Mouse (Mus musculus) forebrain, embryonic 16.5 days (tissue): Measurements from ENCODE around the gene Gzmm. TPM values are rescaled to one million over a fixed set of nuclear protein-coding genes. Genes with fewer than 3 reads are reported as not detected.

Source experiments
- ATAC-seq: fragments of 200-750 bp; cut with Nextera tagmentation; 2 replicates; pipeline ENCODE4 v1.8.0; 2017; ENCODE audit warnings: mild to moderate bottlenecking, moderate library complexity
- H3K27ac ChIP-seq: fragments of 300-500 bp; sonication (generic); 2 replicates; pipeline ENCODE4 v1.5.1; 2014; ENCODE audit warnings: low read length, control low read depth
- H3K27me3 ChIP-seq: fragments of 300-500 bp; sonication (generic); replicated peaks from 2 replicates; pipeline ENCODE4 v1.6.1; 2014; ENCODE audit warnings: low read length; ENCODE audit not compliant: control insufficient read depth, insufficient read depth
- H3K36me3 ChIP-seq: fragments of 300-500 bp; sonication (generic); 2 replicates; pipeline ENCODE4 v1.6.1; 2014; ENCODE audit not compliant: control insufficient read depth, insufficient read depth
- H3K4me1 ChIP-seq: fragments of 300-500 bp; sonication (generic); replicated peaks from 2 replicates; pipeline ENCODE4 v1.6.1; 2014; ENCODE audit warnings: low read length; ENCODE audit not compliant: control insufficient read depth, insufficient read depth
- H3K4me2 ChIP-seq: fragments of 300-500 bp; sonication (generic); 2 replicates; pipeline ENCODE4 v1.6.1; 2014; ENCODE audit warnings: mild to moderate bottlenecking, low read length, control low read depth
- H3K4me3 ChIP-seq: fragments of 300-500 bp; sonication (generic); replicated peaks from 2 replicates; pipeline ENCODE4 v1.5.1; 2014; ENCODE audit warnings: mild to moderate bottlenecking, low read length, control low read depth
- H3K9ac ChIP-seq: fragments of 300-500 bp; sonication (generic); replicated peaks from 2 replicates; pipeline ENCODE4 v1.6.1; 2014; ENCODE audit warnings: low read depth, low read length, control low read depth
- H3K9me3 ChIP-seq: fragments of 300-500 bp; sonication (generic); 2 replicates; pipeline ENCODE4 v1.6.1; 2016; ENCODE audit warnings: low read length; ENCODE audit not compliant: control insufficient read depth
- WGBS: fragments of 180-500 bp; shearing (Covaris S2); extraction: QIAGEN DNeasy Blood & Tissue Kit; methylation state at CpG from one replicate; pipeline ENCODE4 v1.1.7; 2014; 5-methylcytosine and 5-hydroxymethylcytosine counted together
- polyA plus RNA-seq: library from polyadenylated mRNA; unstranded; fragments of >200 nt; fragmentation: Nextera tagmentation; extraction: Ambion mirVana; gene quantifications from 2 replicates; pipeline ENCODE4 v1.2.1, GENCODE M21; 2015

Gzmm gene
- polyA plus RNA-seq, 1 experiment from 2014 or later = 1.8 TPM

- H3K4me1 ChIP-seq = peaks cover 7% of the 10 kb centered on the region
- no peak overlapping the region for H3K4me3 ChIP-seq
- H3K9me3 ChIP-seq = no peaks in the 10 kb centered on the region
- H3K27ac ChIP-seq = no peak overlapping the region
- WGBS = 61% methylated on average over 44 of the region's 44 CpGs
- H3K27me3 ChIP-seq = no peaks in the 10 kb centered on the region
- H3K9ac ChIP-seq = no peak overlapping the region
- H3K36me3 ChIP-seq = peaks cover 3% of the 10 kb centered on the region
- H3K4me2 ChIP-seq = no peak overlapping the region
- ATAC-seq = no peak
These were observed 13.3 kb upstream of the Gzmm start for GRCm38 (mm10) chr10:79675346-79676035.

GRCm38 (mm10) chr10:79680606-79681495 is 8.0 kb upstream of the Gzmm start:
- 43% methylated on average over 11 of the region's 11 CpGs for WGBS
- H3K27me3 ChIP-seq = no peaks in the 10 kb centered on the region
- peak overlapping the region; percentile 90 for H3K27ac ChIP-seq
- H3K36me3 ChIP-seq = peaks cover 5% of the 10 kb centered on the region
- H3K9ac ChIP-seq = peak overlapping the region; percentile 57
- no peaks in the 10 kb centered on the region for H3K9me3 ChIP-seq
- peak overlapping the region; percentile 86 for H3K4me3 ChIP-seq
- peak; percentile 3; the same call in 1 of the 2 replicates for ATAC-seq
- H3K4me2 ChIP-seq = peak overlapping the region; percentile 53
- peaks cover 20% of the 10 kb centered on the region for H3K4me1 ChIP-seq

GRCm38 (mm10) chr10:79681591-79682245 is 7.1 kb upstream of the Gzmm start, which contains the start of gene Cdc34:
Cdc34 (plus strand) TSS chr10:79682195.
- peak within 1 kb of the TSS; percentile 90 for H3K27ac ChIP-seq
- peaks cover 20% of the 10 kb centered on the region for H3K4me1 ChIP-seq
- peak; percentile 96 for ATAC-seq
- under 1% methylated on average over 80 of the region's 84 CpGs for WGBS
- H3K4me2 ChIP-seq = peak within 1 kb of the TSS; percentile 91
- H3K9me3 ChIP-seq = no peaks in the 10 kb centered on the region
- H3K36me3 ChIP-seq = peaks cover 10% of the 10 kb centered on the region
- H3K4me3 ChIP-seq = peak within 1 kb of the TSS; percentile 86
- peak within 1 kb of the TSS; percentile 74 for H3K9ac ChIP-seq
- no peaks in the 10 kb centered on the region for H3K27me3 ChIP-seq

GRCm38 (mm10) chr10:79682551-79682915 is 6.3 kb upstream of the Gzmm start:
- no peak; the same call in 1 of the 2 replicates for ATAC-seq
- Histone ChIP-seq H3K27ac (peak overlapping the region; percentile 46; the same call in 1 of the 2 replicates), H3K36me3 (peaks cover 10% of the 10 kb centered on the region), H3K9me3 (no peaks in the 10 kb centered on the region), H3K27me3 (no peaks in the 10 kb centered on the region), H3K9ac (peak overlapping the region; percentile 74), H3K4me3 (peak overlapping the region; percentile 86), H3K4me1 (peaks cover 20% of the 10 kb centered on the region), H3K4me2 (peak overlapping the region; percentile 91)
- 0% methylated on average over 9 of the region's 10 CpGs for WGBS

DNA sequence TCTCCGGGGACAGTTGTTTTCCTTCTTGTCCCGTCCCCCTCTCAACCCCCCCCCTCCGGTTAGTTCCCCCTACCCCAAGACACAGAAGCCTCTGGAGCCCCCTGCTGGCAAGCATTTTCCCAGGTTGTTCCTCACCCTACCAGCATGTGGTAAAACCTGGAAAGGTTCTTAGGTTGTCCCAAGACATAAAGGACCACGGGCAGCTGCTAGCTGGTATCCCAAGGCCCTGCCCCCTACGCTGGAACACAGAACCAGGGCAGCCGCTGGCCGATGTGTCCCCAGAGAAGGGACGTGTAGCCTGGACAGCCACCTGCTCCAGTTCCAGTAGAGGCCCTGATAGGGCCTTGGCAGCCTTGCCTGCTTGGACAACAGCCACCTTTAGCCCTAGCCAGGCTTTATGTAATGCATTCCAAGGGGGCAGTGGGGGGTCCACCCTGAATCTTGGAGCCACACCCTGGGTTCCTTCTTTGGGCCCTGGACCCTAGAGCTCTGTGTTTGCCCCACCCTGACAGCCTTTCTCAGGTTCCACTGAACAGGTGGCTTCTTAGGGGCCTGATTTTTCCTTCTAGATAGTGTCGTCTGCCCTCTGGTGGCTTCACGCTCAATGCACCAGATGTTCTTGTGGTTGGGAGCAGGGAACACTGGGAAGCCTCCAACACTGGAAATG is 5.8 kb upstream of the Gzmm start:
- H3K4me2 ChIP-seq = peak overlapping the region; percentile 91
- WGBS = 3% methylated on average over 10 of the region's 10 CpGs
- no peaks in the 10 kb centered on the region for H3K27me3 ChIP-seq
- H3K4me3 ChIP-seq = peak overlapping the region; percentile 86
- no peak for ATAC-seq
- H3K4me1 ChIP-seq = peaks cover 20% of the 10 kb centered on the region
- H3K27ac ChIP-seq = peak overlapping the region; percentile 46; the same call in 1 of the 2 replicates
- H3K9me3 ChIP-seq = no peaks in the 10 kb centered on the region
- peaks cover 10% of the 10 kb centered on the region for H3K36me3 ChIP-seq
- peak overlapping the region; percentile 74 for H3K9ac ChIP-seq

- ATAC-seq = no peak
- WGBS = 89% methylated on average over 6 of the region's 6 CpGs
- Histone ChIP-seq H3K9ac (no peak overlapping the region; the same call in 1 of the 2 replicates), H3K27ac (no peak overlapping the region), H3K9me3 (no peaks in the 10 kb centered on the region), H3K4me3 (no peak overlapping the region; the same call in 1 of the 2 replicates), H3K36me3 (peaks cover 18% of the 10 kb centered on the region), H3K27me3 (no peaks in the 10 kb centered on the region), H3K4me1 (peaks cover 20% of the 10 kb centered on the region), H3K4me2 (peak overlapping the region; percentile 91)
These were observed 4.8 kb upstream of the Gzmm start for GRCm38 (mm10) chr10:79683726-79684640.

DNA sequence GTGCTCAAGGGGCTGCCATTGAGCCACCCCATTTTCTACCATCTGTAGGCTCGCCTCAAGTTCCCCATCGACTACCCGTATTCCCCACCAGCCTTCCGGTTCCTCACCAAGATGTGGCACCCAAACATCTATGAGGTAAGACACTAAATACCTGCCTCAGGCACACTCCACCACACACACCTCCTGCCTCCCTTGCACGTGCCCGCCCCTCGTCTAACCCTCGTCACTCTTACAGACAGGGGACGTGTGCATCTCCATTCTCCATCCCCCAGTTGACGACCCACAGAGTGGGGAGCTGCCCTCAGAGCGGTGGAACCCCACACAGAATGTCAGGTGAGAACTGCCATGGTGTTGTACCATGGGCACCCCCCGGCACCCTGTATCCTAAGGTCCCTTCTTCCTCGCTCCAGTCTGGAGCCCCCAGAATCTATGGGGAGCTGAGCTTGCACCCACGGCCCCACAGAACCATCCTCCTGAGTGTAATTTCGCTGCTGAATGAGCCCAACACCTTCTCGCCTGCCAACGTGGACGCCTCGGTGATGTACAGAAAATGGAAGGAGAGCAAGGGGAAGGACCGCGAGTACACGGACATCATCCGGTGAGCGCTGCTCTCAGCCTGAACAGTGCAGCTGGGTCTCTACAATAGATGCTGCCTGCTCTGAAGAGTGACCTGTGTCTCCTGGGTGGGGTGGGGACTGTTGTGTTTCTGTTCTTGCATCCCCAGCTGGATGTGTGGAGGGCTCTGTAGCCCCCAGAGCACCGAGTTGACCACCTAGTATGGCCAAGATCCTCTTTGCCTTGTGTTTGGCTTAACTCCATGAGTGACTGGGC is 3.8 kb upstream of the Gzmm start:
- Histone ChIP-seq H3K9ac (no peak overlapping the region), H3K36me3 (peaks cover 21% of the 10 kb centered on the region), H3K9me3 (no peaks in the 10 kb centered on the region), H3K27ac (no peak overlapping the region), H3K4me2 (no peak overlapping the region), H3K27me3 (no peaks in the 10 kb centered on the region), H3K4me3 (no peak overlapping the region), H3K4me1 (peaks cover 20% of the 10 kb centered on the region)
- no peak for ATAC-seq
- WGBS = 95% methylated on average over 25 of the region's 25 CpGs
